9 mouse cellular contexts compared by ENCODE assay signal in genomic region chr9:69662394-69662793, GRCm38 (mm10).
DNase-seq lines count a peak whose midpoint lies in the region; ATAC-seq and TF ChIP-seq lines count a peak whose summit lies in the region.
"Had no signal": no experiment of that assay in that cellular context is flagged by ENCODE, and none has a peak within 500 bp of the region (broad histone marks: within the 10 kb centered on the region; RNA-seq: fewer than 3 reads in every experiment).

No protein-coding gene starts in this region.

- intact Hi-C loops in left cerebral cortex, postnatal 14 days (cut with DNase I), result loop anchor here (10.0 kb wide), 1 partner anchor 158 kb away; no protein-coding TSS in a partner anchor

- no peaks in the 10 kb centered on the region for H3K36me3 ChIP-seq in hindbrain, postnatal 0 days (ENCODE audit: insufficient read depth, low read length)
- no peaks in the 10 kb centered on the region for H3K36me3 ChIP-seq in hindbrain, embryonic 14.5 days (replicated peaks; ENCODE audit: control insufficient read depth, insufficient read depth)
- H3K36me3 ChIP-seq in midbrain, embryonic 11.5 days (ENCODE audit: control insufficient read depth, insufficient read depth, low read length), result no peaks in the 10 kb centered on the region
- H3K36me3 ChIP-seq in midbrain, embryonic 13.5 days, result no peaks in the 10 kb centered on the region
- no peaks in the 10 kb centered on the region for H3K36me3 ChIP-seq in midbrain, postnatal 0 days (ENCODE audit: insufficient read depth, low read length)

- no peak overlapping the region for H3K9ac ChIP-seq in hindbrain, postnatal 0 days (replicated peaks; ENCODE audit: low read length)
- no peak overlapping the region for H3K9ac ChIP-seq in hindbrain, embryonic 14.5 days
- no peak overlapping the region for H3K9ac ChIP-seq in midbrain, embryonic 11.5 days (ENCODE audit: low read length)
- no peak overlapping the region for H3K9ac ChIP-seq in midbrain, embryonic 13.5 days (replicated peaks)
- no peak overlapping the region for H3K9ac ChIP-seq in midbrain, postnatal 0 days (replicated peaks; ENCODE audit: low read length, poor library complexity, severe bottlenecking)

- H3K4me1 ChIP-seq in hindbrain, postnatal 0 days (ENCODE audit: insufficient read depth, low read length), result no peaks in the 10 kb centered on the region
- no peaks in the 10 kb centered on the region for H3K4me1 ChIP-seq in hindbrain, embryonic 14.5 days (replicated peaks; ENCODE audit: control insufficient read depth, insufficient read depth, low read length)
- no peaks in the 10 kb centered on the region for H3K4me1 ChIP-seq in midbrain, embryonic 11.5 days (ENCODE audit: control insufficient read depth, insufficient read depth, low read length)
- H3K4me1 ChIP-seq in midbrain, embryonic 13.5 days (replicated peaks), result 0 out of 2 replicates have a peak, but pooled peaks cover 3% of the 10 kb centered on the region
- no peaks in the 10 kb centered on the region; the same call in 1 of the 2 replicates for H3K4me1 ChIP-seq in bone marrow, adult 2 months (ENCODE audit: control insufficient read depth, insufficient read depth, low read length)
- no peaks in the 10 kb centered on the region for H3K4me1 ChIP-seq in midbrain, postnatal 0 days (ENCODE audit: insufficient read depth, low read length)

- H3K9me3 ChIP-seq in hindbrain, postnatal 0 days (ENCODE audit: low read length), result no peaks in the 10 kb centered on the region
- no peaks in the 10 kb centered on the region for H3K9me3 ChIP-seq in hindbrain, embryonic 14.5 days (ENCODE audit: control insufficient read depth, low read length)
- H3K9me3 ChIP-seq in midbrain, embryonic 11.5 days (ENCODE audit: control insufficient read depth, low read length), result no peaks in the 10 kb centered on the region
- no peaks in the 10 kb centered on the region for H3K9me3 ChIP-seq in midbrain, embryonic 13.5 days
- no peaks in the 10 kb centered on the region for H3K9me3 ChIP-seq in midbrain, postnatal 0 days (ENCODE audit: low read length)

- DNase-seq in hindbrain, postnatal 0 days (ENCODE audit: low spot score), result peak; percentile 45
- DNase-seq in hindbrain, embryonic 14.5 days (ENCODE audit: low spot score), result no peak
- DNase-seq in midbrain, embryonic 11.5 days (ENCODE audit: low spot score, missing footprints), result peak; percentile 89
- peak; percentile 37 for DNase-seq in midbrain, postnatal 0 days (ENCODE audit: low spot score)
- no peak for DNase-seq in left cerebral cortex, postnatal 14 days (ENCODE audit: low spot score in 2 of 2)
- DNase-seq in right cerebral cortex, postnatal 10 days (ENCODE audit: low spot score in 2 of 2), result no peak
- DNase-seq: layer of hippocampus, postnatal 36 days had no signal

- H3K27ac ChIP-seq in hindbrain, postnatal 0 days, result no peak overlapping the region
- no peak overlapping the region for H3K27ac ChIP-seq in hindbrain, embryonic 14.5 days
- H3K27ac ChIP-seq in midbrain, embryonic 11.5 days (ENCODE audit: low read depth, low read length), result no peak overlapping the region
- H3K27ac ChIP-seq in midbrain, embryonic 13.5 days, result no peak overlapping the region
- H3K27ac ChIP-seq in bone marrow, adult 2 months (ENCODE audit: control insufficient read depth, insufficient read depth, low read depth, low read length, poor library complexity), result no peak overlapping the region
- no peak overlapping the region for H3K27ac ChIP-seq in midbrain, postnatal 0 days (ENCODE audit: low read depth, low read length)

- TF ChIP-seq POLR2A in bone marrow, adult 2 months (IDR thresholded peaks at IDR 0.05; ENCODE audit: borderline replicate concordance, control insufficient read depth, low read depth, low read length), result no peak

- H3K27me3 ChIP-seq in hindbrain, postnatal 0 days (ENCODE audit: insufficient read depth, low read length), result no peaks in the 10 kb centered on the region
- peaks cover 9% of the 10 kb centered on the region for H3K27me3 ChIP-seq in hindbrain, embryonic 14.5 days (ENCODE audit: control insufficient read depth, insufficient read depth, low read length)
- no peaks in the 10 kb centered on the region for H3K27me3 ChIP-seq in midbrain, embryonic 11.5 days (ENCODE audit: control insufficient read depth, insufficient read depth, low read length)
- H3K27me3 ChIP-seq in midbrain, embryonic 13.5 days, result peaks cover 29% of the 10 kb centered on the region
- H3K27me3 ChIP-seq in midbrain, postnatal 0 days (ENCODE audit: insufficient read depth, low read length), result no peaks in the 10 kb centered on the region

- TF ChIP-seq CTCF in hindbrain, postnatal 0 days (IDR thresholded peaks at IDR 0.05; ENCODE audit: low read depth), result peak; percentile 72
- peak; percentile 33; the same call in 1 of the 2 replicates for TF ChIP-seq CTCF in bone marrow, adult 2 months (IDR thresholded peaks at IDR 0.05; ENCODE audit: control insufficient read depth, insufficient read depth, low read length)
- peak; percentile 63 for TF ChIP-seq CTCF in midbrain, postnatal 0 days (IDR thresholded peaks at IDR 0.05)

- no peak for ATAC-seq in hindbrain, postnatal 0 days
- no peak for ATAC-seq in hindbrain, embryonic 14.5 days (ENCODE audit: low FRiP score)
- no peak for ATAC-seq in midbrain, embryonic 11.5 days (ENCODE audit: low FRiP score)
- ATAC-seq in midbrain, embryonic 13.5 days, result no peak
- no peak for ATAC-seq in midbrain, postnatal 0 days (ENCODE audit: low FRiP score)

- 33% methylated on average over 5 of the region's 5 CpGs for WGBS in hindbrain, postnatal 0 days
- WGBS in hindbrain, embryonic 14.5 days, result 38% methylated on average over 5 of the region's 5 CpGs
- WGBS in midbrain, embryonic 11.5 days, result 29% methylated on average over 5 of the region's 5 CpGs
- WGBS in midbrain, embryonic 13.5 days, result 30% methylated on average over 5 of the region's 5 CpGs
- 36% methylated on average over 5 of the region's 5 CpGs for WGBS in bone marrow, adult 2 months
- WGBS in midbrain, postnatal 0 days, result 46% methylated on average over 5 of the region's 5 CpGs

- no peak overlapping the region for H3K4me2 ChIP-seq in hindbrain, postnatal 0 days (ENCODE audit: low read depth, low read length)
- H3K4me2 ChIP-seq in hindbrain, embryonic 14.5 days (replicated peaks), result no peak overlapping the region
- no peak overlapping the region for H3K4me2 ChIP-seq in midbrain, embryonic 11.5 days
- H3K4me2 ChIP-seq in midbrain, embryonic 13.5 days (replicated peaks), result no peak overlapping the region
- no peak overlapping the region for H3K4me2 ChIP-seq in midbrain, postnatal 0 days (ENCODE audit: low read depth, low read length, poor library complexity, severe bottlenecking)

- H3K4me3 ChIP-seq in hindbrain, postnatal 0 days (ENCODE audit: low read length), result no peak overlapping the region
- H3K4me3 ChIP-seq in hindbrain, embryonic 14.5 days (replicated peaks; ENCODE audit: low read length), result no peak overlapping the region
- H3K4me3 ChIP-seq in midbrain, embryonic 11.5 days (ENCODE audit: low read depth, low read length), result no peak overlapping the region
- no peak overlapping the region for H3K4me3 ChIP-seq in midbrain, embryonic 13.5 days (replicated peaks)
- no peak overlapping the region for H3K4me3 ChIP-seq in bone marrow, adult 2 months (replicated peaks; ENCODE audit: control insufficient read depth, low read depth, low read length)
- H3K4me3 ChIP-seq in midbrain, postnatal 0 days (ENCODE audit: low read depth, low read length), result no peak overlapping the region

Comparison
In these comparisons a context has a peak if more than half of its experiments do, and no peak if none do; other contexts are left out.
1. DNase-seq: peak in hindbrain, postnatal 0 days (single experiment), midbrain, embryonic 11.5 days (single experiment) and midbrain, postnatal 0 days (single experiment); none in hindbrain, embryonic 14.5 days (single experiment), left cerebral cortex, postnatal 14 days (0 of 2) and right cerebral cortex, postnatal 10 days (0 of 2).
2. Peak in every context shown above with its lines, with median percentiles within 50 percentile points of each other: CTCF ChIP-seq.